Mouse (Mus musculus): Measurements from ENCODE around the gene Fbxo39.

Fbxo39 gene
- long read RNA-seq, experiment 1: 0 reads
- long read RNA-seq, experiment 2: 0 reads

DNA sequence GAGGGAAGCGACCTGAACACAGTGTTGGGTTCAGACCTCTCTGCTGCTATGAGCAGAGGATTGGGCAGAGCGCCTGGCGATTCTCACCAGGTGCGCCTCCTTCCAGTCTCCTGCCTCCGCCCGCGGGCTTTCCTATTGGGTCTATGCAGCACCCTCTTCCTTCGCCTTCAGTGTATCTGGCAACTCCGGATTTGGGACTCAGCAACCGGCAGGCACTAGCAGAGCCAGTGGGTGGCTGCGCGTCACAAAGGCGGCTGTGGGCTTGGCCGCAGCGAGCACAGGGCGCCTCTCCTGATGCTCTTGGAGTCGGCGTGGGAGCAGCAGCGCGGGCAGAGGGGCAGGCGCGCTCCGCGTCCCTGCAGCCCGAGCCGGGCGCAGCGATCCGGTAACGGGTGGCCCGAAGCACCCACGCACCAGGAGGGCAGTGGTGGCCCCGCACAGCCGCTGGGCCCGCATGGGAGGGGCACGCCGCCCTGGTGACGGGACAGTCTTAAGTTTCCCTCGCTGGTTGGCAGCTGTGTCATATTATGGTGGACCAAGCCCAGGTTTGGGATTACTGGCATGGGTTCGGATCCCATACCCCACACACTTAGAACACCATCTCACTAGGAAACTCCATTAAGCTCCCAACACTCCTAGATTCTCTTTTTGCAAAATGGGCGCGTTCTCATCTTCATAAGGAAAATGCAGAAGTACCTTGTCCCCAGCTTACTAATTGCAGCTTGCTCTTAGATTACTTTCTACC, at the start of gene Fbxo39:
Fbxo39 (plus strand) TSS at position 294 of the 745 bp plus-strand sequence.
- intact Hi-C loops (cut with DNase I): no loop called here

DNA sequence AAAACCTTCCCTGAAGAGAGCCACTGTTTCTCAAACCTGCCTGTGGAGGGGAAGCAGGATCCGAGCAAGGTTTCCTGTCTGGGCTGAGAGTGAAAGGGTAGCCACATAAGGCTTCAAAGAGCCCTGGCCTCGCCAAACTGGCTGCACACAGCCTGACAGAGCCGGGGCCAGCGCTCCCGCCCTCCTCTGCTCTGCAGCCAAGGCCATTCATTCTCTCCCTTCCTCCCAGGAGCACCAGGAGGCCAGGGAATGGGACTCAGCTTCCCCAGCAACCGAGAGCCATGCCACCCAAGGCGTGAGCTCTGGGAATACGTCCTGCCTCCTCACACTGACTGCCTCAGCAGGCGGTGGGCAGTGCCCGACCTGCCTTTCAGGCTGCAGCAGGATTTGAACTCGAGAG, 48.8 kb upstream of the Fbxo39 start:
- intact Hi-C loops (cut with DNase I): no loop called here

DNA sequence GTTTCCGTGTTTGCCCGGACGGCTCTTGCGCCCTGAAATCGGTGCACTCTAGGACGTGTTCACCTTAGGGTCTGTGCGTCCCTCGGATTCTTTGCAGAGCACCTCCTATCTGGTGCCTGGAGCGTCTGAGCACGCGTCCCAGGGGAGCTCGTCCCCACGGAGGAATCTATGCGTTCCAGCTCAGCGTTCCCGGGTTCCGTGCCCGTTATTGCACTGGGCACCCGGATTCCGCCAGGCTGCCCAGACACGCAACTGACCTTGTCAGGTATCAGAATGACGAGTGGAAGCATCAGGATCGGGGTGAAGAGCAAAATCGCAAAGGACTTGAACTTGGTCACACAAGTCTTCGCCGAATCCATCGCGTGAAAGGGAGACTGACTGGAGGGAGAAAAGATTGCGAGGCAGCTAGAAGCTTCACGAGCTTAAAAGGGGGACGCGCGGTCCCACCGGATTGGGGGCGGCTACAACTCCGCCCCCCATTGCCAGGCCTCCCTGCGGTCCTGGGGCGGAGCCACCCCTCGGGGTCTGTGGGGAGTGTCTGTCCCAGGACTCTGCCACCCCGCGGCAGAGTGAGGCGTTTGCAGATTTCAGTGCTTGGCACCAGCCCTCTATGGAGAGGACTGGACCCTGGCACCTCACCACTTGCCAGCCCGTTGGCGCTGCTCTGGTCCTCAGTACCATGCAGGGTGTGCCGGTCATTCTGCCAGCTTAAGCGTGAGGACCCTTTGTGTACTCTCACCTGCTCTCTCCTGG, 47.9 kb upstream of the Fbxo39 start:
- intact Hi-C loops (cut with DNase I): loop anchor here (2.0 kb wide), 1 partner anchor 42 kb away; no protein-coding TSS in a partner anchor

DNA sequence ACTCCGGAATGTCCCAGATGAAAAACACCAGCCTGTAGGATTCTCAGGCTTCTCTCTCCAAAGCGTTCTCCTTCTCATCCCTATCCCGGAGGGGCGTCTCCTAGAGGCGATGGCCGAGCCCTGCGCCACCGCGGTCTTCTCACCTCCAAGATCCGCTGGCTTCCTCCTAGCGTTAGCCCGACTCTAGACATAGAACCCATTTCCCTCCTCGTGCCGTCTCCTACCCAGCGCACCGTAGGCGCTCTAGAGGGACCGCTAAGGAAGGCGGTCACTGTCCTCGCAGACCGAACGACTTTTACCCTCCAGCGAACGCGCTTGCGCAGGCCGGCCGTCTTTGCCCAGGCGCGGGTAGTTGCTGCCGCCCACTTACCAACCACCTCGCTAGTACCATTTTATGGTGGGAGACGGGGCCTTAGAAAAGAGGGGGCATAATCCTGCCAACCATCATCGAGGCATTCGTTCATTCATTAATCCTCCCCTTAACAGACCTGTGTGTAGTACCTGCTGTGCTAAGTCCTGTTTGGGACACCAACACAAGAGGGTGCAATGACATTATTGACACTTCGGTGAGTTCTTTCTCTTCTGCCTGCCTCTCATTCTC, 47.2 kb upstream of the Fbxo39 start, which contains the start of gene Slc13a5:
Slc13a5 (minus strand) TSS at position 263 of the 601 bp plus-strand sequence.
- intact Hi-C loops (cut with DNase I): loop anchor here (2.0 kb wide), 1 partner anchor 42 kb away; no protein-coding TSS in a partner anchor

DNA sequence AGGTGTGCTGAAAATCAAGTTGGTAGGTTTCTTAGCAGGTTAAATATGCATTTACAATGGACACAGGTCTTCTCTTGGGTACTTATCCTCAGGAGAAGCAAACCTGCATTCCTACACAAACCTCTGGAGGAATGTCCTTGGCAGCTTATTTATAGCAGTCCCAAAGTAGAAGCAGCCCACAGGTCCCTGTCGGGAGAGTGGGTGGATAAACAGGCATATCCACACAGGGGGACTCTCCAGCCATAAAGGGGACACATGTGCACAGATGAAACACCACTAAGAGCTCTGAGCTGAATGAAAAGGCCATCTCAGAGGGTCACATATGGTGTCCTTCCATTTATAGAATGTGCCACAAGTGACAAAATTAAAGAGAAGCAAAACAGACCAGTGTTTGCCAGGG, 42.5 kb upstream of the Fbxo39 start:
- intact Hi-C loops (cut with DNase I): no loop called here

DNA sequence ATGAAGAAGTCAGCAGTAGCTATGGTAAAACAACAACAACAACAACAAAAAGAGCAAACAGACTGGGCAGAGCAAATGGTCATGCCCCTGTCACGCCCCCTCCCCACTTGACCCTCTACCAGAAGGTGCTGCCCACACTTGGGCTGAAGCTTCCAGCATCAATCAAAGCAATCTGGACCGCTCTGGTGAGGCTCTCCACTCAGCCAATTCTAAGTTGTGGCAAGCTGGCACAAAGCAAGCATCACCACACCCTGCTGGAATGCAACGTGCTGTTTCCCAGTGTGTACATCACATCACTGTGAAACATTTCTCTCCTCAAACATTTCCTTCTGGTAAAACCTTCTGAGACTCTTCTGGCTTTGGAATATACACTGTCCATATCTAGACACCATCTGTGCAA, 40.9 kb upstream of the Fbxo39 start:
- intact Hi-C loops (cut with DNase I): no loop called here

DNA sequence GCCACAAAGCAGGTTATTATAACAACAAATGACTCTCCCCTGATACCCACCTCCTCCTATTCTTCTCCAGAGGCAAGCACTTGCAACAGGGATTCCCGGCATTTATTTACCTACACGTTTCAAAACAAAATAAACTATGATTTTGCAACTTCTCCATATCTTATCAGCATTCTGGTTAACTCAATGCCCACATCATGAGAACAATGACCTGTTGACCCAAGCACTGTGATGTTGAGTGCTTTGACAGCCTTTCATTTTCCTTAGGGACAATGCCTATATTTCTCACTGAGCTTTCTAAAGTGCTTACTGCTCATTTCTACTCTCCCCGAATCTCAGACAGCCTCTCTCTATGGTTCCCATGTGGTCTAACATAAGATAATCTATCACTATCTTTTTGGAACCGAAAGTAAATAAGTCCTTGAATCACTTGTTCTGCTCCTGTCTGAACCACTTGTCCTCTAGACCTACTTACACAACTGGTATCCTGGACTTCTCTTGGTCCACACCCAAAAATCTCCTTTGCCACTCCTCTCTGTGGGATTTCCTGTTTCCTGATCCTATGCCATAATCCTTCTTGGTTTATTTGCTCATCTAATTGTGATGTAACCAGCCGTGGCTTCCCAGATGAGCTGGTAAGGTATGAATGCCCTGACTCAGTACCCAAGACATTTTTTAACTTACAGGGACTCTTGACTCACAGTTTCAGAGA, 32.9 kb upstream of the Fbxo39 start:
- intact Hi-C loops (cut with DNase I): no loop called here

DNA sequence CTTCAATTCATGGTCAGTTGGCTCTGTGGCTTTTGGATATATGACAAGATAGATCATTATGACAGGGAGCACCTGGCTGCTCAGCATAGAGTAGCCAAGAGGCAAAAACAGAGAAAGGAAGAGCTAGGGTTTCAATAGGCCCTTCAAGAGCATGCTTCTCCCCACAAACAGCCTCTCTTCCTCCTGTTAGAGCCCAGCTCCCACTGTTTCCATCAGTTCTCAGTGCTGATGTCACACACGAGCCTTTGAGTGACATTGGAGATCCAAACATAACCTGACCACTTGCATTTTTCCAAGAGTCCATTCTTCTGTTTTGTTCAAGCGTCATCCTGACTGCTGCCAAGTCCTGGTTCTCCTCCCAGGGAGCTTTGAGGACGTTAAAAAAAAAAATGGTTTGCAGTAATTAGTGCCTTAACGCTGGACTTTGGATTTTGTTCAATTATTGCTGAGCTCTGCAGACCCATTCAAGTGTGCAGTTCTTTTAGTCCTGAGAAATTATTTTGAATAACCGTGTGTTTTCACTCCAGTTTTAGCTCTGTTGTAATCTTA, 32.3 kb upstream of the Fbxo39 start:
- intact Hi-C loops (cut with DNase I): no loop called here

DNA sequence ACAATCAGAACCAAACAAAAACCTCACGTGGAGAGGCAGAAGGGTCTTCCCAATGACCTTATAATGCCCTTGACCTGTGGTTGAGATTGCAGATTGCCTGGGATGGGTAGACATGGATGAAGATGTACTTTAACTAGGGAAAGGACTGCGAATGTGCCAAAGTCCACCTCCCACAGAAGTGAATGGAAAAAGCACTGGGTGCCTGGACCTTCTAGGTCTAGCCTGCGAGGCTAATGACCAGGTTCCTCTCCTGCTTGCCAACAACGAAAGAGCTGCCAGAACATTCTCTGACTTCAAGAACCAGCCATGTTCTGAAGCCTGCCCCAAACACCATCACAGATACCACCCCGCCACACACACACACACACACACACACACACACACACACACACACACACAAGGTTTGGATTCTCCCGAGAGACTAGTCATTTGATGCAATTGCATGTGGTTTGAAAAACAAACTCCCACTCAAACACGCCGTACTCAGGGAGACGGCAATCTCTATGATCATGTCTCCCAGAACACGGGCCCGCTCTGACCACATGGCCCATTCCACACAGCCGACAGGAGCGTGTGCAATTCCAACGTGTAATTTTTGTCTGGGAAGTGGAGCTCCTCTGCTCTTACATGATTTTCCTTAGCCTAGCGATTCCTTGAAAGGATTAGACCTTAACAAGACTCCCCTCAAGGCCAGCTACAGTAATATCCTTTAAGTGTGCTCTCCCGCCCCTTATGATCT, 30.6 kb upstream of the Fbxo39 start:
- intact Hi-C loops (cut with DNase I): no loop called here

DNA sequence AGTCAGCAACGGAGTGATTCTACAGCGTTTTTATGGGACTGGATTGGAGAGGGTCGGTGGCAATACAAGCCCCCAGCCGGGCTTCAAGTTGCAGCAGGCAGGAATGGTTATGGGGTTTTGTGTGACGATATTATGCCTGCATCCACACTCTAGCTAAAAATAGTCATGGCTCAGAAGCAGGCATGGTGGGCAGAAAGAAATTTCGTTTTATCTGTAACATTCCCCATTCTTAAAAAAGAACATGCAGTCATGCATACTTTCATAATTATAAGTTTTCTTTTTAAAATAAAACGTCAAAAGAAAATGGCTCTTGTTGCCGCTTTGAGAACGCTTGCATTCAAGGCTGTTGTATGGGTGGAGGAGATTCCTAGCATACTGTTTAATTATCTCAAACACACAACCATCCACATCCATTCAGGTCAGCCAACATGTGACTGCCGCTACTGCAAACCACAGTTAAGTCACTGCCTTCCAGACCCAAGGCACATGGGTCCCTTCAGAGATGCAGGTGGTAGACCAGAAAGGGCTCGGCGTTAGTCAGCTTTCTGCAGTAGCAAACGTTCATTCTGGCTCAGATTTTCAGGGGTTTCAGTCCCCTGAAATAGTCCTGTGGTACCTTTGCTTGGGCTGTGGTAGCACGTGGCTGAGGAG, 29.6 kb upstream of the Fbxo39 start:
- intact Hi-C loops (cut with DNase I): no loop called here

DNA sequence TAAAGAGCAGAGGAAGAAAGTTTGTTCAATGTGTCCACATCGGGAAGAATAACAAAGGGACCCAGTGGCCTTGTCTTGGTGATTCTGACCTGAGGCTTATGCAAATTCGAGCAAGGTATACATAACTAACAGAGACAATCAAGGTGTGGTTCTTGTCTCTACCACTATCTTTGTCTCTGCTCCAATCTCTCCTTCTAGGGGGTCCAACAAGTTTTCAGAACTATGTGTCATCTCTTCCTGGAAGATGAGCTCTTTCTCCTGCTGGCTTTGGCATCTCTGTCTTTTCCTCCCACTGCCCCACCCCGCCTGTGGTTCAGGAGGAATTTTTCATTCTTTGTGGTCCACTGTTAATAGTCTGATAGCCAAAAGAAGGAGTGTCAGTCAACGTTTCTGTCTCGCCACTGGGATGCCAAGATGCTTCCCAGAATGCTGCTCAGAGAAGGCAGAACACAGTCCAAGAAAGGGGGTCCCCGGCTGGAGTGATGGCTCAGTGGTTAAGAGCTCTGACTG, 28.2 kb upstream of the Fbxo39 start:
- intact Hi-C loops (cut with DNase I): no loop called here

DNA sequence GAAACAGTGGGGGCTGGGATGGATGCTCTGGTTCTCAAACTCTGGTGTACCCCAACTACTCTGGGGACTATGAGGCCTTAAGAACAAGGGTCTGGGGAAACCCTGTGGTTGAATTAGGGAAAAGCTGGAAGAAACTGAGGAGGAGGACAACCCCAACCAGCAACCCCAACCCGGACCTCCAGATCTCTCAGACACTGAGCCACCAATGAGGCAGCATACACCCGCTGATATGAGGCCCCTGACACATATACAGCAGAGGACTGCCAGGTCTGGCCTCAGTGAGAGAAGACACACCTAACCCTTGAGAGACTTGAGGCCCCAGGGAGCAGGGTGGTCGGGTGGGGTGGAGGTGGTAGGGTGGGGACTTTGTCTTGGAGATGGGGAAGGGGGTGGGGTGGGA, 27.6 kb upstream of the Fbxo39 start:
- intact Hi-C loops (cut with DNase I): no loop called here

DNA sequence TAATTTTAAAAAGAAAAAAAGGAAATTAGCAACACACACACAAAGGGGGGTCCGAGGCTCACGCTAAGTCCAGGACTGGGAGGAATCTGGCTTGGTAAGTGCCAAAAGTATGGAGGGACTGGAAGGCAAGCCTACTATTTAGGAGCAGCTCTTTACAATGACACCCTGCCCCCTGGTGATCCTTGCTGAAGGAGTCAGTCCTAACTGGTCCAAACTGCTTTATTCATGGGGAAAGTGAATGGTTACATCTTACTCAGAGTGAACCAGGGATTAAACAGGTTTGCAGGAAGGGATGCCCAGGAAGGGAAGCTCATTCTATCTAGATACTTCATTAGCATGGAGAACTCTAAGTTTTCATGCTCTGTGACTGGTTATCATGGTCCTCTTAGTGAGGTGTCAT, 27.1 kb upstream of the Fbxo39 start:
- intact Hi-C loops (cut with DNase I): no loop called here

DNA sequence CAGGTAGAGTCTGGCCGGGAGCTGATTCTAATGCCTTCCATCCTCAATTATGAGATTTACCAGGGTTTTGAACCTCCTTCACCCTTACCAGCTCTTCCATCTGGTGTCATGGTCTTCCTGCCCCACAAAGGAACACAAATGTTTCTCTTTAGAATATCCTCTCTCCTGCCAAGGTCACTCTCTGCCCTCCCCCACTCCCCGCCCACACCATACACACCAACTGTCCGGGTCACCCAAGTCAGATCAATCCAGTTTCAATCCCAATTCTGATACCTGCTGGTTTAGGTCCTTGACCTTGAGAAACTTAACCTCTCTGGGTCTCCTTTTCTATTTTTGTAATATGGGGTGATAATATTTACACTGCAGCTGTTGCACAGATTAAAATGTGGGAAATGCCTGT, 26.7 kb upstream of the Fbxo39 start:
- intact Hi-C loops (cut with DNase I): no loop called here

DNA sequence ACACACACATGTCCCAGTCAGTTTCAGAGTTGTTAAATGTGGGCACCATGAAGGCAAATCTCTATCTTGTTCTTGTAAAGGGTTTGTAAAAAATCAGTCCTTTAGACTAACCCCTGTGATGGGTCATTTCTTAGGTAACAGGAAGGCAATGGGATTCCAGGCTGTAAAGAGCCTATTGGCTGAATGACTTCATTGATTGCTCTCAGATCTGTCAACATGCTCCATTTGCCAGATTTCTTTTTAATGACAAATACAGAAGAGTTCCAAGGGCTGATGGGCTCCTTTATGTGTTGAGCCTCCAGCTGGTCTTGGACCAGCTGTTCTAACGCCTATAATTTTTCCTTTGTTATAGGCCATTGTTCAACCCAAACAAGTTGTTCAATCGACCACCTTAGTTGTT, 21.1 kb upstream of the Fbxo39 start:
- intact Hi-C loops (cut with DNase I): no loop called here

DNA sequence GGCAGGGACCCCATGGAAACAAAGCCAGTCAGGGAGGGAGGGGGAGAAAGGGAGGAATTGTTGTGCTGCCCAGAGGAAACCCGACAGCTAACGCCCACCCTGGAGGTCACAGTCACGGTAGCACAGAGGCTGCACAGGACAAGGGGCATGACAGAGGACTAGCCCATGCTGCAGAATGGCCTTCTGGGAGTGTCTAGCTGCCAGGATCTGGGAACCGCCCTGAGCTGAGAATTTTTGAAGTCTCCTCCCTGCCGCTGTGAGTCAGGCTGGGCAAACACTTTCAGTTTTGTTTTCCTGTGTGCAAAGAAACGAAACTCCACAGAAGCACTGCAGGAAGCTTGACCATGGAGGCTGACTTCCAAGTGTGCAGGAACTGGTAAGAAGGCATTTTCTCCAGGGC, 12.9 kb upstream of the Fbxo39 start, which contains the start of gene Xaf1:
Xaf1 (plus strand) TSS at position 296 of the 400 bp plus-strand sequence.
- intact Hi-C loops (cut with DNase I): no loop called here

DNA sequence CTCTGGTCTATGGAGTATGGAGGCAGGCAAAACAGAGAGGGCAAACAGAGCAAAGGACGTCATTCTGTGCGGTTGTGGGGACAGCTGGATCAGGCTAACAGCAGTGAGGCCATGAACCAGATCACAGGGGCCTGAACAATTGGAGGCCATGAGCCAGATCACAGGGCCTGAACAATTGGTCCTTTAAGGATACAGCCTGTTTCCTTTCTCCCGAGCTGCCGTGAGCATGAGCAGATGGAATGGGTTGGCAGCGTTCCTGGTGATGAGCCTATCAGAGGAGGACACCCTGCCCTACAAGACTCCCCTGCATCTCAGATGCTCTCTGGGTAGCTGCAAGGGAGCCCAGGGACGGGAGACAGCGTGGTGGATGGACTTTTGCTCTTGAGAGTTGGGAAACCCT, 12.0 kb upstream of the Fbxo39 start:
- intact Hi-C loops (cut with DNase I): no loop called here

DNA sequence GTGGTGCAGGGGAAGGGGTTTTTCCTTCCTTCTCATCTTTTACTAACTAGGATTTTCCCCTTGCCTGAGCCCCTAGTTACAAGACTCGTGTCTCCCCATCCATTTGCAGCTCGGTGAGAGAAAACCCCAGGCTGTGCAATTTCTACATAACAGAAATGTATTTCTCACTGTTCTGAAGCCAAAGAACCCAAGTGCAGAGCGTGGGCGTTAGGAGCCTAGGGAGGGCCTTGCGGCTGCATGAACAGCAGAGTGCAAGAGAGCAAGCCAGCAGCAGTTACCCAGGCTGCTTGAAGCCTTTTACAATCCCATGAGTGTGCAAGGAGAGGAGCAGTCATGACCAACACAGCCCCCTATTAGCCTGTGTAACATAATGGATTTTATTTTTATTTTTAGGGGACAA, 6.8 kb upstream of the Fbxo39 start:
- intact Hi-C loops (cut with DNase I): no loop called here

DNA sequence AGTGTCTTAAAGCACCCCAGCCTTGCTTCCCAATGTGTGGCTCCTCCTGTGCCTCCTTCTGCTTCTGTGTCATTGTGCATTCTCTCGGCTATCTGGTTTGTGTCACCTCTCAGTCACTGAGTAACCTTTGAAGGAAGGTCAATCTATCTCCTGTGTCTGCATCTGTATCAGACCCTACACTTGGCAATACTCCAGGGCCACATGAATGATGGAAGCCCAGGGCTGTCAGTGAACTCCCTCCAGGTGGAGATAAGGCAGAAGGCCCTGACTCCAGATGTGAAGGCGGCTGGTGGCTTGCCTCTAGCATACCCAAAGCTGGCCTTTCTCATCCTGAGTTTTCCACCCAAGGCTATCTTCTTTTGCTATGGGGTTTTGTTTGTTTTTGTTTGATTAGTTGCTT, 5.3 kb upstream of the Fbxo39 start:
- intact Hi-C loops (cut with DNase I): no loop called here

DNA sequence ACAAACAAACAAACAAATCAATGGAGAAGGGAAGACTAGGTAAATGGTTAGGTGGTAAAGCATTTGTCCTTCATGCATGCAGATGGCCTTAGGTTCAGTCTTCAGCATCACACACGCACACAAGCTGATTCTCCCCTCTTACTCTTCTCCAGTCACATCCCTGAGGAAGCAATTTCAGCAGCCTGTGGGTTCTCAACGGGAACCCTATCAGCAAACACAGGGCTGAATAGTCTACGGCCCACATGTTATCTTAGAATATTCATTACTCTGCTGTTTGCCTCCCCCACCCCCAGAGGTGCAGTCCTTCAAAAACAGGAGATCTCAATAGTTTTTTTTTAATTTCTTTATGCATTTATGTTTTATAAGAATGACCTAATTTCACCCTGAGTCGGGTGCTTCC, 3.8 kb upstream of the Fbxo39 start:
- intact Hi-C loops (cut with DNase I): no loop called here

Data from adrenal gland (tissue).